Mouse (Mus musculus) embryonic fibroblast, embryonic 13.5 days (primary cell): ENCODE data around the gene Muc13.

ENCODE experiments used
- CTCF ChIP-seq: IDR thresholded peaks from 2 replicates; pipeline ENCODE4 v1.5.1; 2011; ENCODE audit warnings: mild to moderate bottlenecking, control low read depth, low read length, moderate library complexity, borderline replicate concordance; ENCODE audit not compliant: insufficient read depth
- POLR2A ChIP-seq: IDR thresholded peaks from 2 replicates; pipeline ENCODE4 v1.6.1; 2011; ENCODE audit warnings: low read depth, mild to moderate bottlenecking, control low read depth, low read length, moderate library complexity

DNA sequence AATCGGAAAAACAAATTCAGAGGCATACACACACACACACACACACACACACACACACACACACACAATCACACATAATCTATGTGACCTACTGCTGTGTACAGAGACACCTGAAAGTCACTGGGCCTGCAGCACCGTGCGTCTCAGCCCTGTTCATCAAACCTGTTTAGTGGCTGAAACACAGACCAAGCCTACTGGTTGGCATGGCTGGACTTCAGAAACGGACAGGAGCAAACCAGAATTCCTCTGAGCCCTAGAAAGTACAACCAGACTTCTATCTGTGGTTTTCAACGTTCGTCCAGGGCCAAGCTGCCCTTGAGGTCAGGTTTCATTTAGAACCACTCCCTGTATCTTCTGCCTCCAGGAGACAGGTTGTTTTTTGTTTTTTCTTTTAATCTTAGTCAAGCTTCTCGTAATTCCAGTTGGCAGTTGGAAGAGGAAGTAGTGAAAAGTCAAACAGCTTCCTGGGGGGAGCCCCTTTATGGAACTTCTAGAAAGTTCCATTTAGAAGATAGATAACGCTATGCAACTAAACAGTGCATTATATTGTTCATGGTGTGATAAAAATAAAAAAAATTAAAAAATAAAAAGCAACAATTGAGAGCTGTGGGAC, 8.6 kb upstream of the Muc13 start:
- no peak for TF ChIP-seq CTCF
- no peak for TF ChIP-seq POLR2A
